Mouse (Mus musculus) cortical plate, adult 2 months (tissue): ENCODE measurements around the gene Arsk.

Source experiments
- CTCF ChIP-seq: fragments of 200-500 bp; IDR thresholded peaks from 2 replicates; pipeline ENCODE4 v1.5.1; 2011; ENCODE audit warnings: mild to moderate bottlenecking, control low read depth, low read length; ENCODE audit not compliant: insufficient read depth; ENCODE audit errors: extremely low read depth
- POLR2A ChIP-seq: fragments of 200-500 bp; IDR thresholded peaks from 2 replicates; pipeline ENCODE4 v1.6.1; 2011; ENCODE audit warnings: mild to moderate bottlenecking, low read length, control low read depth; ENCODE audit not compliant: insufficient read depth; ENCODE audit errors: extremely low read depth

DNA sequence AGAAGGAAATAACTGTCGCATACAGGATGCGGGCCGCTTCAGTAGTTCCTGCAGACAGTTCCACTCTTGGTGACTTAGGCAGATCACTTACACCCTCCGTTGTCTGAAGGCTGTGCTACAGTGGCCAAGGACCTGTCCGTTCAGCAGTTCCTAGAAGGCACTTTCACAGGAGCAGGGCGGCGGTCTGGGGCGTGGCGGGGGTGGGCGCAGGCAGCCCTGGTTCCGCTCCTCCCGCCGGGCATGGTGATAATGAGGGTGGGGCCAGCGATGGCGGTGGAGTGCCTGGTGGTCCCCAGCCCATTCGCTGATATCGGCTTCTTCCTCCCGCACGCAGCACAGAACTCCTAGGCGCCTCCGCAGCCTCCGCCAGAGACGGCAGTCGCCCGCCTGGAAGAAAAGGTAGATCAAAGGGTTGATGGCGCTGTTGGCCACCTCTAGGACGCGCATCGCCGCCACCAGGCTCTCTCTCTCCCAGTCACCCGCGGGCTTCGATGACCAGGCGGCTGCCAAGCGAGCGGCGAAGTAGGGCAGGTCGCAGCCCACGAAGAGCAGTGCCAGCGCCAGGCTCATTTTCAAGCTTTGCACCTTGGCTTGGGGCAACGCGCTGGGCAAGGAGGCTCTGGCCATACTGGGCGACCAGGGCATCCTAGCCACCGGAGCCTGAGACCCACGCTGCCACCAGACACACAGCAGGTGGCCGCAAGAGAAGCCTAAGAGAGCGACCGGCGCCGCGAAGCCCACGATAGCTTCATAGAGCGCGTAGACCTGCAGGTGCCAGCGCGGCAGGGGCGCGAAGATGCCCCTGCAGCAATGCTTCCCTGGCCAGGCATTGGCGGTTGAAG lies 42.8 kb downstream of the Arsk start:
- TF ChIP-seq CTCF = no peak
- TF ChIP-seq POLR2A = no peak
